Mouse (Mus musculus) cerebellum, postnatal 14 days (tissue): Measurements from ENCODE around the gene Cnst.

ENCODE experiments used
- DNase-seq, 2 experiments: peaks; one replicate each; pipeline ENCODE4 v3.0.0; 2021; ENCODE audit warnings: mixed read lengths in 2 of 2

Cnst gene

GRCm38 (mm10) chr1:179545768-179546550 lies at the start of gene Cnst, which contains the start of gene Tfb2m:
Cnst (plus strand) TSS chr1:179546370.
Tfb2m (minus strand) TSS chr1:179546267.
- DNase-seq = peak; percentile 98 to 99

GRCm38 (mm10) chr1:179499257-179499656 lies 46.9 kb upstream of the Cnst start:
- no peak for DNase-seq

- DNase-seq = peak; percentile 27 to 49
Observed at GRCm38 (mm10) chr1:179502565-179502964, 43.6 kb upstream of the Cnst start.

DNA sequence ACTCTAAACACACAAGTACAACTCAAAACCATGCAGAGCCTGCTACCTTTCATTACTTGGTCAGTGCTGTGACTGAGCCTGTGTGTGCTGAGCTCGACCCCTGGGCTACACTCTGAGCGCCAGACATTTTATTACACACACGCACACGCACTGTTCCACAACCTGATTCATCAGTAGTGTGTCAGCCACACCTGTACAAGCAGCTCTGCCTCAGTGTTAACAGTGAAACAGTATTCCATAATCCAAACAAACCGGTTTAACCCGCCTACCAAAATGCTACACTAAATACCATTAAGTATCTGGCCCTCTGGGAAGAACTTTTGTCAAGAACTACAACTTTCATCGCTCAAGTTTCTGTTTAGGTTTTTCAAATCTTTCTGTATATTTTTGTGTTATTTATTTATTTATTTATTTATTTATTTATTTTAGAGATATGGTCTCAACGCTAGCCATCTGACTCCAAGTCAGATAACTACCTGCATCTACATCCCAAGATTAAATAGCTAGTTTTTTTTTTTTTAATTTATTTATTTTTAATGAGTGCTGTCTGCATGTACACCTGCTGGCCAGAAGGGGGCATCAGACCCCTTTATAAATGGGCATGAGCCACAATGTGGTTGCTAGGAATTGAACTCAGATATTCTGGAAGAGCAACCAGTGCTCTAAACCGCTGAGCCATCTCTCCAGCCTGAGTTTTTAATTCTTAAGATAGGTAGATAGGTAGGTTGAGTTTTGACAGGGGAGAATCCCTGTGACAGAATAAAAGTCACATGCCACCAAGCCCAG lies 39.4 kb upstream of the Cnst start:
- DNase-seq = peak; percentile 63 to 65

GRCm38 (mm10) chr1:179510546-179511340 lies 35.4 kb upstream of the Cnst start:
- DNase-seq = no peak

DNA sequence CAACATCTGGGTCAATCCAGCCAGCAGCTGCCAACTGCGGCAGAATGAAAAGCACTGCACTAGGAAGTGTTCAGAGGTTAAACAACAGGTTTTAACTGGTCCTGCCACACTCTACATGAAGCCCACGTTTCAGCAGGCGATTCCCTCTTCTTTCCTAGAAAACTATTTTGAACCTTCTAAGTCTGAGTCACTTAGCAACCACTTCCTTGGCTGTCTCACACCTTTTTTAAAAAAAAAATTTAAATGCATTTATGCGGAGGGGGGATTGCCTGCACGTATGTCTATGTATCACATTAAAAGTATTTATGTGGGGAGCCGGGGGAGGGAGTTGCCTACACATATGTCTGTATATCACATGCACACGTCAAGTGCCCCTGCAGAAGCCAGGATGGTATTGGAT lies 34.3 kb upstream of the Cnst start:
- DNase-seq = no peak

DNA sequence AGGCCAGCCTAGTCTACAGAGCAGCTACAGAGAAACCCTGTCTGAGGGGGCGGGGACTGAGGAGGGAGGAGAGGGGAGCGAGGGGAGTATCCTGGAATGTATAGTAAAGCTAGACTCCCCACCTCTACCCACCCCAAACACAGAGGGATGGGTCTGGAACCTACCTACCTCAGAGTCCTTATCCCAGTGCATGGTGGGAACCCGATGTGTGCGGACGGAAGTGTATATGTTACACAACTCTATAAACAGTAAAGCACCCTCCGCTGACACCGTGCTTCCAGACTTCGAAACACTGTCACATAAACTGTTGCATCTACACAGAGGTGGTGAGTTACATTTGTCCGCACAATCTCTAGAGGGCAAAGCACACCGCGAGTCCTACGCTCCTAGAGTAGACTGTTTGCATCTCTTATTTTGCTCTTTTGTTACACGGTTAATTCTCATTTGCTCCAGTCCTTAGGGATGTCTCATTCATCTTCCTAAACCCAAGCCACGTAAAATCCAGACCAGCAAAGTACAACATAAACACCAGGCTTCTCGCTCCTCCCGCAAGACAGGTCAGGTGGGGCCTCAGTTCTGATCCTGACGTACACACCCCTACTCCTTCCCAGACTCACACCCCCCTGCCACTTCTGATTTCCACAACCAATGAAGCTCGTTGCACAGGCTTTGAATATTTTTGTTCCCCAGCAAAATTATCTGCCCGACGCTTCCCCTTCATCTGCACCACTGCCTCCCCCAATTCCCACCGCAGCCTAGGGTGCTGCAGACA lies 29.0 kb upstream of the Cnst start:
- DNase-seq = peak in 1 of 2 experiments; percentile 32

DNA sequence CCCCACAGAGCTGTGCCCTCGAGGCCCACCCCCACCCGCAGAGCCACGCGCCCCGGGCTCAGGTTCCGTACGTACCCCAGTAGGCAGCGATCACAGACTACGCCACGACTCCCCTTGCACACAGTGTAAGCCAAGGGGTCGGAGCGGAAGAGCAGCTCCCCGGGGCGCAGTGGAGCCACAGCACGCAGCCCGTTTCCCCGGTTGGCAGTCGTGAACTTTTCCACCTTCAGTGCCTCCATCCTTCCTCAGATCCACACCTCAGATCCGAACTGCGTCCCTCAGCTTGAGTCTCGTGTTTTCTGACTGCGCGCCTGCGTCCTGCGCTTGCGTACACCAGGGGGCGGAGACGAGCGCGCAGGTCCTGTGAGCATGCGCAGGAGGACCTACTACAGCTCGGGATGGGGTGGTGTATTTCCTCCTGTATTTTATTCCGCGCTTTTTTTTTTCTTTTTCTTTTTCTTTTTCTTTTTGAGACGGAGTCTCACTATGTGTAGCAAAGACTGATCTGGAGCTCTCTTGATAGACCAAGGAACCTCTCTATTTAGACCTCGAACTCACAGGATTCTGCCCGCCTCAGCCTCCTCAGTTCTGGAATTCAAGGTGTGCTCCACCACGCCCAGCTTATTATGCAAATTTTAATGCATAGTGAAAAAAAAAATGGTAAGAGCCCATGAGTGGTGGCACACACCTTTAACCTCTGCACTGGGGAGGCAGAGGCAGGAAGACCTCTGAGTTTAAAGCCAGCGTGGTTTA lies 28.3 kb upstream of the Cnst start, which contains the start of gene Smyd3:
Gene Smyd3 (minus strand): TSS at position 329 of the 753 bp plus-strand sequence.
- DNase-seq = peak; percentile 89 to 90

DNA sequence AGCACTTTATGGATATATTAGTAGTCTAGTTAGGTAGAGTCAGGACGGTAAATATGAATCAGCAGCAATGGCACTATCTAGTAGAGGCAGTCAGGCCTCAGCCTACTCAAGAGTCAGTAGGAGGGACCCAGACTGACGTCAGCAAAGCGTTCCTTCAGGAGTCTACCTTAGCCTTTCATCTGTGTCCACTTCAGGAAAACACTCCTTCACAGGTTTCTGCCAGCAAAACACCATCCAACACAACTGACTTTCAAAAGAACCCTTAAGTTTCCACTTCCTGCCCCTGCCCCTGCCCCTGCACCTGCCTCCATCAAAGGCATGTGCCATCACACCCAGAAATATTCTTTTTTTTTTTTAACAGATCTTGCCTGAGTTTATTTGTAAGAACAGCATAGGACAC lies 26.3 kb upstream of the Cnst start:
- DNase-seq = no peak

GRCm38 (mm10) chr1:179539054-179539453 lies 7.1 kb upstream of the Cnst start:
- DNase-seq = no peak

DNA sequence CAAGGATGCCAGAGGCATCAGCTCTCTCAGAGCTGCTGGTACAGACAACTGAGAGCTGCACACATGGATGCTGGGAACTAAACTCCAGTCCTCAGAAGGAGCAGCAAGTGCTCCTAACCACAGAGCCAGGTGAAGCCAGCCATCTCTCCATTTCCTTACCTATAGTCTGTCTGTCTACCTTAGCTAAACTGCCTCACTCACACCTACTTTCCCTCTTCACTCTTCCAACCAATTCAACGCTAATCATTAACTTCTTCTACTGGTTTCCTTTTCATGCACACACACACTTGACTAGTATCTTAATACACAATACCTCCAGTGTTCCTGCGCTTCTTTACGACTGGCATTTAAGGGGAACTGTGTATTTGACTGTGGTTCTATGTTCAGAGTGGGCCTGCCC lies 6.3 kb upstream of the Cnst start:
- no peak for DNase-seq

DNA sequence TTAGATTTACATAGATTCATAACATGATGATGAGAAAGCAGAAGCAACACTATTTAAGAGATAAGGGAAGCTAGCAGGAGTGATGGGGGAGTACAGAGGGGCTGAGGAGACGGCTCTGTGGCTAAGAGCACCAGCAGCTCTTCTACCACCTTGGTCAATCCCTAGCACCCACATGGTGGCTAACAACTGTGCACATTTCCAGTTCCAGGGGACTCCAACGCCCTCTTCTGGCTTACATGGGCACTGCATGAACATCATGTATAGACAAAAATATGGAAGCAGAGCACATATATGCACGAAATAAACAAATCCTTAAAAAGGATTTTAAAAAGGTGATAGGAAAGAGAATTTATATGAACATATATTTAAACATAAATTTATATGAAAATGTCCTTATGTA lies 4.7 kb upstream of the Cnst start:
- peak in 1 of 2 experiments; percentile 31 for DNase-seq

DNA sequence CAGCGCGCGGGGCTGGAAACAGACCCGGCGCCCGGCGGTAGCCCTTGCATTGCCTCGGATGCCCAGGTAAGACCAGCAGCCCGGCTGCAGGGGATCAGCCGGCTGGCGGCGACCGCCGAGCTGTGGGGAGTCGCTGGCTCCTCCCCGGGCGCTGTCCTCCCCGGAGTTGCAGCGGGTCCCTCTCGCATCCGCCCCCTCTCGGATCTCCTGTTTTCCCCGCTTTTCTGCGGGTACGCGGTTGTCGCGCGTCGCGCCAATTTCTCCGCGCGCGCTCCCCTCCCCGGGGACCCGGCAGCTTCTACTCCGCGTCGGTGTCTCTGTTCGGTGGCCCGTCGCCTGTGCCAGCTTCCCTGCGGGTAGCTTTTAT lies 364 bp downstream of the Cnst start:
- DNase-seq = peak in 1 of 2 experiments; percentile 72

DNA sequence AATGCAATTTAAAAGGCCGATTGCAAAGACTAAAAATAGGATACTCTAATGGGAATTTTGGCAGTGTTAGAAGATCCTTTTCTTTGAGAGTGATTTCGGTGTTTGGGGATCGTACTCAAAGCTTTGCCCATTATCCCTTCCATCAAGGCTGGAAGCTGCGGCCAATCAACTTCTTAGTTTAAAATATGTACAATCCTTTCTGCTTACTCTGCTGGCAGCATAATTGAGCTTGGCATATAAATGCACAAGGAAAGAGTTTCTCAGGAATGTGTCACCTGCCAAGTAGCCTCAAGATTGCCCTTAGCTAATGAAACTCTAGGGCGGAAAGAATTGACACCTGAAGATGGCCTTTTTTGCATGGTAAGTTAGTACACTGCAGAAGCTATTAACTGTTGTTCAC lies 1.0 kb downstream of the Cnst start:
- no peak for DNase-seq

GRCm38 (mm10) chr1:179548220-179548619 lies 2.0 kb downstream of the Cnst start:
- DNase-seq = no peak

GRCm38 (mm10) chr1:179548996-179549752 lies 3.0 kb downstream of the Cnst start:
- no peak for DNase-seq

DNA sequence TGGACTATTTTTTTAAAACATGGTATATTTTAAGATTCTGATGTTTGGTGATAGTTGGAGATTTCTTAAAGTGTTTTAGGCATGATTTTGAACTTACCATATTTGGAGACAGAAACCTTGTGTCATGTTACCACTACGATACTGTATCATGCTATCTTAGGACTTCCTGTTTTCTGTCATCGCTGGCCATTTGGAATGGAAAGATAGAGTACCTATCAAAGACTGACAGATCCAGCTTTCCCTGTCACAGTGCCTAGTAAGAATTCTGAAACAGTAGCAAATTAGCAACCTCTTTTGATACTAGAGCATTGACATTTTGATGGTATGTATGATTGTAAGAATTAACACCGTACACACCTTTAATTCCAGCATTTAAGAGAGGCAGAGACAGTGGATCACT lies 5.2 kb downstream of the Cnst start:
- DNase-seq = no peak

DNA sequence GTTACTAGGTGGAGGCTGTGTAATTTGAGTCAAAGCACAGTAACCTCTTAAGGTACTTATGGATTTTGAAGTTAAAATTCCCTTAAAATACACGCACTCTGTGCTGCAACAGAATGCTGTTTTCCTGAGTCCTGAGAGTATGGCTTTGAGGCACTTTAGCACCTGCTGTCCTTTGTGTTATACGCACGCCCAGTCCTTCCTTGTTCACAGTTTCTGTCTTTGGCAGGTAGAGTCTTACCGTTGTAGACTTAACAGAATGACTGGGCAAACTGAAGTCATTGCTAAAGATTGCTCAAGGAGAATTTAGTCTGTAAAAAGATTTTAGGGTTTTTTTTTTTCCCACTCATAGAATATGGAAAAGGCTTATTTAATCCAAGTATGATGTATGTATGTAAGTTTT lies 5.8 kb downstream of the Cnst start:
- DNase-seq = no peak

GRCm38 (mm10) chr1:179552751-179553150 lies 6.6 kb downstream of the Cnst start:
- peak in 1 of 2 experiments; percentile 42 for DNase-seq

DNA sequence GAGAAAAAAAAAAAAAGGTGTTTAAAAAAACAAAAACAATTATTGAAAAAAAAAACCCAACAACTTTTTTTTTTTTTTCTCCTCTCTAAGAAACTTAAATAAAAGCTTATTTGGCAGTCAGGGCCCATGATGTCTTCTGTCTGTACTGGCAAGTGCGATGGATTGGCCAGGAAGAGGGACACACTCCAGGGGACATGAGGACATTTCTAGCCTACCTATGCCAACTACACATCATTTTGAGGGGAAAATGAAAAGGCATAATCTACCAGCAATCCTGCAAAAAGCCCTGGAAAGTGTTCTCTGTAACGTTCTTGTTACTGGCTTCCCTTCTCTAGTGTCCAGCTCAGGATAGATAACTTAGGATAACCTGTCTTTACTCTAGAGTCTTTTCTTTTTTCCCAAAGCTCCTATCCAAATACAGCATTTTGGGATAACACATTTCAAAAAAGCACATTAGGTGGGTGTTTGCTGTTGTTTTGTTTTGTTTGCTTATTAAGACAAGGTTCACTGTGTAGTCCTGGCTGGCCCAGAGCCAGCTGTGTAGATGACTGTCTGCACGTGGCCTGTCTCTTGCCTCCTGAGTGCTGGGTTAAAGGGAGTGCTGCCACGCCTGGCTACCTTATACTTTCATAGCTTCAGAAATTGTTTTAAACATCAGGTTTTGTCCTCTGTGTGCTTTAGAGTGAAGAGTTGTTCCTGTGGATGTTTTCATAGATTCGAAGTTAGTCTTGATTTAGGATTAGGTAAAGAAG lies 7.2 kb downstream of the Cnst start:
- DNase-seq = peak; percentile 52 to 53
